14 mouse cellular contexts compared by ENCODE assay signal in the genomic region with DNA sequence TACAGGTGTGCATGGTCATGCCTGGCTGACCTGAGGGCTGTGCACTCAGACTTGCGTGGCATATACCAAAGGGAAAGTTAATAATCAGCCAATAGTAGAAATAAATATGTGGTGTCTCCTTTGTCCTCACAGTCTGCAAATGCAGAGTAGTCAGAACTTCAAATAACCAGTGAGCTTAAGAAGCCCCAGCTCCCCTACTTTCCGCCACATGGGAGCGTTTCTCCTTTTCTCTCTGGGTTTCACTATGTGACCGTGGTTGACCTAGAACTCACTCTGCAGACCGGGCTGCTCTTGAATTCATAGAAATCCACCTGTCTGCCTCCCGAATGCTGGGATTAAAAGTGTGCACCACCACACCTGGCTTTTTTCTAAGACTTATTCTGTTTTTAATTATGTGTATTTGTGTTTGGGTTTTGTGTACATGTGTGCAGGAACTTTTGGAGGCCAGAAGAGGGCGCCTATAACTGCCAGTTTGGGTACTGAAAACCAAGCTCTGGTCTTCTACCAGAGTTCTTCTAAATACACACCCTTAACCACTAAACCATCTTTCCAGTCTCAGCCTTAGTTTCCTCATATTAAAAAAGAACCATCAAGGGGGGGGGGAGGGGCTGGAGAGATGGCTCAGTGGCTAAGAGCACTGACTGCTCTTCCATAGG. TPM values are rescaled to one million over a fixed set of nuclear protein-coding genes. Genes with fewer than 3 reads are reported as not detected.
DNase-seq lines count a peak whose midpoint lies in the region; ATAC-seq and TF ChIP-seq lines count a peak whose summit lies in the region.
"Had no signal": no experiment of that assay in that cellular context is flagged by ENCODE, and none has a peak within 500 bp of the region (broad histone marks: within the 10 kb centered on the region; RNA-seq: fewer than 3 reads in every experiment).

No protein-coding gene starts in this region.

- intact Hi-C loops in gastrocnemius, adult 2 months (cut with DNase I) = no loop called here

- no peak overlapping the region for H3K4me2 ChIP-seq in lung, postnatal 0 days (replicated peaks; ENCODE audit: low read depth, low read length)

- ATAC-seq in lung, postnatal 0 days = no peak

- 76% methylated on average over 7 of the region's 7 CpGs for WGBS in lung, postnatal 0 days

- H3K4me3 ChIP-seq in gastrocnemius, adult 2 months = no peak overlapping the region; the same call in 1 of the 2 replicates
- H3K4me3 ChIP-seq in lung, postnatal 0 days (ENCODE audit: low read depth, low read length) = no peak overlapping the region

- DNase-seq in gastrocnemius, adult 2 months = no peak
- DNase-seq in gastrocnemius, postnatal 10 days = no peak
- DNase-seq in lung, postnatal 0 days (ENCODE audit: low spot score) = peak; percentile 44
- no peak for DNase-seq in lung, postnatal 25 days (ENCODE audit: low spot score)
- peak; percentile 71 for DNase-seq in induced T-regulatory cell, adult 2 months (ENCODE audit: low read depth)
- DNase-seq in right cerebral cortex, postnatal 4 days = no peak
- no peak for DNase-seq in adrenal gland, postnatal 10 days
- DNase-seq in right cerebral cortex, postnatal 14 days = no peak
- DNase-seq: embryo, embryonic 11 days; heart, postnatal 14 days; kidney, adult 9 months; liver, embryonic 13.5 days had no signal

- no peaks in the 10 kb centered on the region for H3K36me3 ChIP-seq in lung, postnatal 0 days (ENCODE audit: insufficient read depth, low read length)

- H3K27me3 ChIP-seq in lung, postnatal 0 days (replicated peaks; ENCODE audit: insufficient read depth, low read length) = no peaks in the 10 kb centered on the region

- TF ChIP-seq CTCF in gastrocnemius, adult 2 months (IDR thresholded peaks at IDR 0.05) = peak; percentile 49; the same call in 1 of the 2 replicates
- TF ChIP-seq CTCF in lung, postnatal 0 days (IDR thresholded peaks at IDR 0.05) = peak; percentile 59

- TF ChIP-seq EP300 in lung, postnatal 0 days (IDR thresholded peaks at IDR 0.05) = no peak

- 0 out of 2 replicates have a peak, but pooled peaks cover 8% of the 10 kb centered on the region for H3K4me1 ChIP-seq in lung, postnatal 0 days (ENCODE audit: insufficient read depth, low read depth, low read length)

- H3K9ac ChIP-seq in lung, postnatal 0 days (replicated peaks; ENCODE audit: low read depth) = no peak overlapping the region

- H3K9me3 ChIP-seq in lung, postnatal 0 days (ENCODE audit: low read length) = no peaks in the 10 kb centered on the region
- H3K9me3 ChIP-seq: liver, embryonic 13.5 days had no signal

- H3K27ac ChIP-seq in gastrocnemius, adult 2 months = peak overlapping the region; percentile 98
- no peak overlapping the region for H3K27ac ChIP-seq in lung, postnatal 0 days (ENCODE audit: low read length)

RNA-seq across cellular contexts. Expression of a gene that starts 1.6 kb away (rescaled TPM):
- total RNA-seq in gastrocnemius, adult 2 months (2021) = 10 to 100 TPM; 20.6 to 25.6 TPM
- total RNA-seq in gastrocnemius, postnatal 10 days (2021) = 10 to 100 TPM; 18.1 to 20.5 TPM
- polyA plus RNA-seq in lung, postnatal 0 days (2015; fragmentation: Nextera tagmentation; extraction: Ambion mirVana) = 27.4 and 28.6 TPM in 2 replicates
- 10 to 100 TPM; 36.9 to 39.0 TPM for total RNA-seq in adrenal gland, postnatal 10 days (2021)

RNA-seq across cellular contexts. Expression of a gene that starts 4.3 kb away (rescaled TPM):
- total RNA-seq in gastrocnemius, adult 2 months (2021) = over 10,000 TPM; 14,820 to 17,621 TPM
- over 10,000 TPM; 13,775 to 14,965 TPM for total RNA-seq in gastrocnemius, postnatal 10 days (2021)
- 0.47 and 1.2 TPM in 2 replicates for polyA plus RNA-seq in lung, postnatal 0 days (2015; fragmentation: Nextera tagmentation; extraction: Ambion mirVana)
- 100 to 1,000 TPM; 221 to 908 TPM for total RNA-seq in adrenal gland, postnatal 10 days (2021)
- total RNA-seq: heart, postnatal 14 days; megakaryocyte-erythroid progenitor cell, adult 5-6 weeks had no signal
- polyA plus RNA-seq: forebrain, embryonic 11.5 days had no signal

RNA-seq across cellular contexts. Expression of a gene that starts 14.4 kb away (rescaled TPM):
- total RNA-seq in gastrocnemius, adult 2 months (2021) = under 1 TPM; 0.20 to 0.33 TPM
- total RNA-seq in gastrocnemius, postnatal 10 days (2021) = 10 to 100 TPM; 14.2 to 16.9 TPM
- 21.1 and 33.3 TPM in 2 replicates for polyA plus RNA-seq in lung, postnatal 0 days (2015; fragmentation: Nextera tagmentation; extraction: Ambion mirVana)
- 10 to 100 TPM; 28.1 to 33.7 TPM for total RNA-seq in adrenal gland, postnatal 10 days (2021)

RNA-seq across cellular contexts. Expression of a gene that starts 20.6 kb away (rescaled TPM):
- total RNA-seq in gastrocnemius, adult 2 months (2021) = 1 to 10 TPM; 7.9 to 8.6 TPM
- 10 to 100 TPM in 1 of 2 experiments, 1 to 10 TPM in 1; 9.7 to 10.4 TPM for total RNA-seq in gastrocnemius, postnatal 10 days (2021)
- polyA plus RNA-seq in lung, postnatal 0 days (2015; fragmentation: Nextera tagmentation; extraction: Ambion mirVana) = 17.8 and 18.9 TPM in 2 replicates
- 10 to 100 TPM; 28.6 to 33.9 TPM for total RNA-seq in adrenal gland, postnatal 10 days (2021)

RNA-seq across cellular contexts. Expression of a gene that starts 20.8 kb away (rescaled TPM):
- total RNA-seq in gastrocnemius, adult 2 months (2021) = 1 to 10 TPM; 1.2 to 1.4 TPM
- 1 to 10 TPM; 1.2 to 1.4 TPM for total RNA-seq in gastrocnemius, postnatal 10 days (2021)
- 4.3 and 5.3 TPM in 2 replicates for polyA plus RNA-seq in lung, postnatal 0 days (2015; fragmentation: Nextera tagmentation; extraction: Ambion mirVana)
- total RNA-seq in adrenal gland, postnatal 10 days (2021) = 1 to 10 TPM; 4.0 to 4.1 TPM

Comparison
In these comparisons a context has a peak if more than half of its experiments do, and no peak if none do; other contexts are left out.
1. DNase-seq: peak in lung, postnatal 0 days (single experiment) and induced T-regulatory cell, adult 2 months (single experiment); none in gastrocnemius, adult 2 months (single experiment), gastrocnemius, postnatal 10 days (single experiment), lung, postnatal 25 days (single experiment), right cerebral cortex, postnatal 4 days (single experiment), adrenal gland, postnatal 10 days (single experiment) and right cerebral cortex, postnatal 14 days (single experiment).
2. RNA of a gene that starts 14.4 kb away (total RNA-seq): 28.1 to 33.7 TPM in adrenal gland, postnatal 10 days and 14.2 to 16.9 TPM in gastrocnemius, postnatal 10 days; 0.20 to 0.33 TPM in gastrocnemius, adult 2 months; every median in the first group is over 10 times any median in the second.
3. RNA of a gene that starts 4.3 kb away (total RNA-seq): 14,820 to 17,621 TPM in gastrocnemius, adult 2 months and 13,775 to 14,965 TPM in gastrocnemius, postnatal 10 days; 221 to 908 TPM in adrenal gland, postnatal 10 days; every median in the first group is over 10 times any median in the second.